Mouse (Mus musculus) small intestine, adult 2 months (tissue): ENCODE measurements around the gene Ublcp1.

ENCODE experiments used
- CTCF ChIP-seq: fragments of 200-500 bp; IDR thresholded peaks from 2 replicates; pipeline ENCODE4 v1.5.1; 2012; ENCODE audit warnings: low read depth, mild to moderate bottlenecking, control low read depth, inconsistent platforms, low read length, moderate library complexity, mixed read lengths; ENCODE audit not compliant: insufficient replicate concordance, insufficient read length; ENCODE audit errors: extremely low read depth
- POLR2A ChIP-seq: fragments of 200-500 bp; IDR thresholded peaks from 2 replicates; pipeline ENCODE4 v1.6.1; 2012; ENCODE audit warnings: low read depth, mild to moderate bottlenecking, control low read depth, inconsistent platforms, low read length, moderate library complexity

DNA sequence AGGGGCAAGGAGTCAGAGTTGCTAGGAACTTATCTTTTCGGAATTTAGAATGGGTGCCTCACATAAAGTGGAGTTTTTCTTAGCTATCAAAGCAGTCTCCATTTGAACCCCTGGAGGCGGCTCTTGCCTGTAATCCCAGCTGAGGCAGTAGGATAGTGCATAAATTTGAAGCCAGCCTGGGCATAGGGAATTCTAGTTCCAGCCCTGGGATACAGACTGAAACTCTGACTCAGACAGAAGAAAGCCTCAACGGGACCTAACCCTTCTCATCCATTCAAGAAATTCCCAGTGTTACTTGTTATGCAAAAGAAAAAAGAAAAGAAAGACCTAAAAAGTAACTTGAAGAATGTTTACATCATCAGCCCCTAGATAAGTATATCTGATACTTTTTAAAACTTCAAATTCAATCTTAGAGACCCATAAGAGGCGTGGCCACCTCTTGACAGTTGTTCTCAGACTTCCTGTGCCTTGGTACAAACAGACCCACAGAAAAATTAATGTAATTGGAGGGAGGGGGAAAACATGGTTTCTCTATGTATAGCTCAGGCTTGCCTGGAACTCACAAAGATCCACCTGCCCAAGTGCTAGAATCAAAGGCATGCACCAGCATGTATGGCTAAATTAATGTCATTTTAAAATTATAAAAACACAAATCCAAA is 1.2 kb upstream of the Ublcp1 start:
- no peak for TF ChIP-seq POLR2A
- TF ChIP-seq CTCF: no peak
